Mouse (Mus musculus) embryonic facial prominence, embryonic 15.5 days (tissue): Measurements from ENCODE around the gene Cdk14. TPM values are rescaled to one million over a fixed set of nuclear protein-coding genes. Genes with fewer than 3 reads are reported as not detected.

ENCODE experiments used
- ATAC-seq: fragments of 200-750 bp; cut with Nextera tagmentation; 2 replicates; pipeline ENCODE4 v1.8.0; 2017; ENCODE audit warnings: low read depth, moderate TSS enrichment; ENCODE audit not compliant: insufficient number of reproducible peaks, low FRiP score, low TSS enrichment
- H3K27ac ChIP-seq: fragments of 300-500 bp; sonication (generic); replicated peaks from 2 replicates; pipeline ENCODE4 v1.5.1; 2015; ENCODE audit warnings: mild to moderate bottlenecking, inconsistent platforms
- H3K27me3 ChIP-seq: fragments of 300-500 bp; sonication (generic); 2 replicates; pipeline ENCODE4 v1.6.1; 2015; ENCODE audit warnings: inconsistent platforms
- H3K36me3 ChIP-seq: fragments of 300-500 bp; sonication (generic); 2 replicates; pipeline ENCODE4 v1.6.1; 2015; ENCODE audit warnings: mild to moderate bottlenecking, inconsistent platforms
- H3K4me1 ChIP-seq: fragments of 300-500 bp; sonication (generic); 2 replicates; pipeline ENCODE4 v1.6.1; 2015; ENCODE audit warnings: inconsistent platforms
- H3K4me2 ChIP-seq: fragments of 300-500 bp; sonication (generic); replicated peaks from 2 replicates; pipeline ENCODE4 v1.6.1; 2015; ENCODE audit warnings: mild to moderate bottlenecking, inconsistent platforms
- H3K4me3 ChIP-seq: fragments of 300-500 bp; sonication (generic); replicated peaks from 2 replicates; pipeline ENCODE4 v1.5.1; 2015; ENCODE audit warnings: mild to moderate bottlenecking, inconsistent platforms
- H3K9ac ChIP-seq: fragments of 300-500 bp; sonication (generic); 2 replicates; pipeline ENCODE4 v1.6.1; 2015; ENCODE audit warnings: inconsistent platforms
- H3K9me3 ChIP-seq: fragments of 300-500 bp; sonication (generic); replicated peaks from 2 replicates; pipeline ENCODE4 v1.6.1; 2016; ENCODE audit warnings: inconsistent platforms
- WGBS: fragments of 180-500 bp; shearing (Covaris S2); methylation state at CpG from one replicate; pipeline ENCODE4 v1.1.7; 2015; 5-methylcytosine and 5-hydroxymethylcytosine counted together
- polyA plus RNA-seq: library from polyadenylated mRNA; unstranded; fragments of >200 nt; fragmentation: Nextera tagmentation; extraction: Ambion mirVana; gene quantifications from 2 replicates; pipeline ENCODE4 v1.2.1, GENCODE M21; 2015

Gene Cdk14
- polyA plus RNA-seq, 1 experiment from 2014 or later, result 24.5 TPM

DNA sequence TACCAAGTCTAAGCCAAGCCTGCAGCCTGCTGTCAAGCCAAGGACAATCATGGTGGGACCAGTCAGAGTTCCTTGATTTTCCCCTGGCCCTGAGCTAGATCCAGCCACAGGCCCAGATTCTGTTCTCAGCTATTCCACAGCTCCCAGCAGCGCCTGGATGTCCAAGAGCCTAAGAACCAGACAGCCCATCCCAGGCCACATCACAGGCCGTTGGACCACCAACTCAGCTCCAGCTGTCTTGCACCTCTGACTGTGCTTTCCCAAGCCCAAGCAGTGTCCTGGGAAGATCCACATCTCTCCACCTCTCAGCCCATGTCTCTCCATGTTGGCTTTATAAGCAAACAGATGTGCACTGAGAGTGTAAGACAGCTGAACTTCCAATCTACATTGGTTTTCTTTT is 114.8 kb downstream of the Cdk14 start:
- 87% methylated on average over 2 of the region's 2 CpGs for WGBS

DNA sequence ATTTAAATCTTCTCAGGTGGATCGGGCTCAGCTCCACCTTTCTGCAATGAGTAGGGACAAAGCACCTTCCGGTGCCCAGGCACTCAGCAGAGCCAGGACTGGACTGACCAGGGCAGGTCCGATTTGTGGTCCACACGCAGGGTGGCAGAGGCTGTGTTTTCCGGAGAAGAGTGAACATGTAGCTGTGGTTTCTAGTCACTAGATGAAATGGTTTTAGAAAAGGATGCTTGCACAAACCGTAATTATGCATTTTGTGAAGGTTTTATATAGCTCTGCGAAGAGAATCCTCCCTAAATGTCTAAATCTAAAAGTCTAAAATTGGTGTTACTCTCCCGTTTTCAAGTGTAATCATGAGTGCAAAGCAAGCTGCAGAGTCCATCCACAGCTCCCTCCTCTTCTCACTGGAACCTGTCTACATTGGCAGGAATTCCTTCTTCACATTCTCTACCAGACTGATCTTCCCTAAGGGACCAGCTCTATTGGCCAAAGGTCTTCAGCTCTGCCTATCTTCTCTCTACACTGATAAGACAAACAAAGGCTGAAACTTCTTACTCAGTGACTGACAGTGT is 116.9 kb downstream of the Cdk14 start:
- 89% methylated on average over 8 of the region's 8 CpGs for WGBS
- no peaks in the 10 kb centered on the region for H3K27me3 ChIP-seq
- no peaks in the 10 kb centered on the region for H3K4me1 ChIP-seq
- H3K4me2 ChIP-seq, result no peak overlapping the region
- no peak for ATAC-seq
- H3K27ac ChIP-seq, result no peak overlapping the region
- no peak overlapping the region for H3K4me3 ChIP-seq
- H3K9ac ChIP-seq, result no peak overlapping the region
- H3K36me3 ChIP-seq, result no peaks in the 10 kb centered on the region
- H3K9me3 ChIP-seq, result no peaks in the 10 kb centered on the region

More for the DNA sequence above, 114.8 kb downstream of the Cdk14 start:
- H3K36me3 ChIP-seq, result no peaks in the 10 kb centered on the region
- H3K4me1 ChIP-seq, result no peaks in the 10 kb centered on the region
- no peak overlapping the region for H3K4me3 ChIP-seq
- H3K9ac ChIP-seq, result no peak overlapping the region
- H3K27me3 ChIP-seq, result no peaks in the 10 kb centered on the region
- H3K27ac ChIP-seq, result no peak overlapping the region
- no peaks in the 10 kb centered on the region for H3K9me3 ChIP-seq
- no peak for ATAC-seq
- H3K4me2 ChIP-seq, result no peak overlapping the region

DNA sequence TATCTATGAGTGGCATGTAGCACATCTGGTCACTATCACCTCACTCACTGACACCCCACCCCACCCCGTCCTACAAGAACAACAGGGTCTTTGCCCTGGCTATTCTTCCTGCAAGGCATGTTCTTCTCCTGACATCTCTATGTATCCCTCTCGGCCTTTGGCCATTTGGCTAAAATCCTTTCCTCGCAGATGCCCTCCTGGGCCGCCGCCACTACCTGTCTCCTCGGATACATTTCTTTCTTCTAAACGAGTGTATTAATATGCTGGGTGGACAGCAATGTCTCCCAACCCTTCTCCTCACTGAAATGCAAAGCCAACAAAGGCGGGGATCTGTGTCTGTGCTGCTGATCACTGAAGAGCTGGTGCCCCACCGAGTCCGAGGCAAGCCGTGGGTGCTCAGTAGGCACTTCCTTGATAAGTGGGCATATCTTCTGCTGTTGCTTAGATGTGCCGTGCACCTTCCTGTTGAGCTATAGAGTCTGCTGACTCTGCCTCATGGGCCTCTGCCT is 118.5 kb downstream of the Cdk14 start:
- H3K36me3 ChIP-seq, result no peaks in the 10 kb centered on the region

DNA sequence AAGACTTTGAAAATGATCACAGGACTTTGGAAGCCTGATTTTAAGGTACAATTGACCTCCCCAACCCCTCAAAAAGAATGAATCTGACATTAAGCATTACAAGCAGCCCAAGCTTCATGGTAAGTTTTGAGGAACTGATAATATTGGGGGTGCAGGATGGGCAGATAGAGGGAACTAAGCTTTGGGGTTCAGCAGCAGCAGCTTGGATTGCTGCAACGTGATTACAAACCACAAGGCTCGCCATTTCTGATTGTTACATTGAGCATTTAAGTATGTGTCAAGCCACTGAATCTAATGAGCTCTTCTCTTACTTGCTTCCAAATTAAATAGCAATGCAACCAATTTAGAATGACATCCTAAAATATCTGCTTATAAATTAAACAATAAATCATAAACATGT is 119.1 kb downstream of the Cdk14 start:
- Histone ChIP-seq H3K27ac (no peak overlapping the region), H3K36me3 (no peaks in the 10 kb centered on the region), H3K4me3 (no peak overlapping the region), H3K4me1 (no peaks in the 10 kb centered on the region), H3K9ac (no peak overlapping the region), H3K9me3 (no peaks in the 10 kb centered on the region), H3K4me2 (no peak overlapping the region), H3K27me3 (no peaks in the 10 kb centered on the region)
- ATAC-seq, result no peak
- WGBS, result 68% methylated on average over 2 of the region's 2 CpGs

More for the DNA sequence above, 118.5 kb downstream of the Cdk14 start:
- 84% methylated on average over 12 of the region's 12 CpGs for WGBS
- H3K9me3 ChIP-seq, result no peaks in the 10 kb centered on the region
- H3K4me1 ChIP-seq, result no peaks in the 10 kb centered on the region
- no peak overlapping the region for H3K9ac ChIP-seq
- H3K27me3 ChIP-seq, result no peaks in the 10 kb centered on the region
- no peak overlapping the region for H3K4me3 ChIP-seq
- ATAC-seq, result no peak
- H3K27ac ChIP-seq, result no peak overlapping the region
- H3K4me2 ChIP-seq, result no peak overlapping the region

DNA sequence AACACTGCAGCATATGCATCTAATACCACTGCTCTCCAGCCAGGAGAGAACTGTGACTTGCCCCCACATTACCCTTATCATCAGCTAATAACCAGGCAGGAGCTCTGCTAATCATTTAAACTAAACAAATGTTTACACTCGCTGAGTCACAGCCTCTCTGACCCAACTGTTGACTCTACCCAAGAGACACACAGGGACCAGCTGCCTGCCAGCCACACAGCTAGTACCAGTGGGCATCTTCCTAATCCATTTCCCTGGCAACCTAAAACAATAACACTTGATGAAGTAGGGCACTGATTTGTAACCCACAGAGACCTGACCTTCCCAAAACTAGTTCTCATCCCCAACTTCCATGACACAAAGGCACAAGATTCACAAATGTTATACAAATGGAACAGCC is 119.8 kb downstream of the Cdk14 start:
- H3K4me2 ChIP-seq, result no peak overlapping the region
- no peak overlapping the region for H3K27ac ChIP-seq
- no peaks in the 10 kb centered on the region for H3K9me3 ChIP-seq
- H3K9ac ChIP-seq, result no peak overlapping the region
- H3K4me1 ChIP-seq, result no peaks in the 10 kb centered on the region
- H3K36me3 ChIP-seq, result no peaks in the 10 kb centered on the region
- no peak for ATAC-seq
- WGBS, result 68% methylated on average over 1 of the region's 1 CpGs
- H3K27me3 ChIP-seq, result no peaks in the 10 kb centered on the region
- no peak overlapping the region for H3K4me3 ChIP-seq

DNA sequence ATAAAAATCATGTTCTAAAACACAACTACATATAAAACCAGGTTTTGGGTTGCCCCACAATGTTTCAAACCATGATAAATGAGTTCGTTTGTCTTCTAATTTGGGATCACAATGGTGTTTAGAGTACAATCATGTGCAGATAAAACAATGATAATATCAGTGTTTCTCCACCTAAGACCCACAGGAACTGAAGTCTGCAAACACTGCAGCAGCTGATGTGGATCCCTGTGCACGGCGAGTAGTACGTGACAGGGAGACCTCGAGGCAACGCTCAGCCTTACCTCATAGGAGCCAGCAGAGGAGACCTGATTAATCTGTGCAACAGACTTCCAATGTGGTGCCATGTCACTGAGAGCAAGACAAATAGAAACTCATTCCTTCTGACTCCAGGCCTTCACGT is 122.9 kb downstream of the Cdk14 start:
- 82% methylated on average over 7 of the region's 7 CpGs for WGBS

DNA sequence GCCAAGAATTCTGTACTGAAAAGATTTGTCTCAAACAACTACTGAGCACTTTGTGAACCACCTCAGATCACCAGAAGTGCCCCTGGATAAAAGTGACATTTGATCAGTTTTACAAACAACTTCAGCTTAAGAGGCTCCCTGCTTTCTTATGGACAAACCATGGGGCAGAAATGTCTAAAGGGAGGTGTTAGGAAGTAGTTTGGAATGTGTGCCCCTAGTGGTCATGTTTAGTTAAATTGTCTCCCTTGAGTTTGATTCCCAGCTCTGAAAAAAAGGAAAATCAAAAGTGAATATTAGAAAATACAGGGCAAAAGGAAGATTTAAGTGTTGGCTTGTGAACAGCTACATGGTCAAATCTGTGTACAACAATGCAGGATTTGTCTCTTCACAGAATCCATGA is 123.3 kb downstream of the Cdk14 start:
- Histone ChIP-seq H3K4me3 (no peak overlapping the region), H3K4me1 (no peaks in the 10 kb centered on the region), H3K27ac (no peak overlapping the region), H3K9me3 (no peaks in the 10 kb centered on the region), H3K27me3 (no peaks in the 10 kb centered on the region), H3K36me3 (no peaks in the 10 kb centered on the region), H3K9ac (no peak overlapping the region), H3K4me2 (no peak overlapping the region)
- ATAC-seq, result no peak

More for the DNA sequence above, 122.9 kb downstream of the Cdk14 start:
- no peak overlapping the region for H3K9ac ChIP-seq
- H3K36me3 ChIP-seq, result no peaks in the 10 kb centered on the region
- no peak for ATAC-seq
- no peak overlapping the region for H3K4me3 ChIP-seq
- no peaks in the 10 kb centered on the region for H3K9me3 ChIP-seq
- no peaks in the 10 kb centered on the region for H3K4me1 ChIP-seq
- H3K27ac ChIP-seq, result no peak overlapping the region
- no peak overlapping the region for H3K4me2 ChIP-seq
- H3K27me3 ChIP-seq, result no peaks in the 10 kb centered on the region

DNA sequence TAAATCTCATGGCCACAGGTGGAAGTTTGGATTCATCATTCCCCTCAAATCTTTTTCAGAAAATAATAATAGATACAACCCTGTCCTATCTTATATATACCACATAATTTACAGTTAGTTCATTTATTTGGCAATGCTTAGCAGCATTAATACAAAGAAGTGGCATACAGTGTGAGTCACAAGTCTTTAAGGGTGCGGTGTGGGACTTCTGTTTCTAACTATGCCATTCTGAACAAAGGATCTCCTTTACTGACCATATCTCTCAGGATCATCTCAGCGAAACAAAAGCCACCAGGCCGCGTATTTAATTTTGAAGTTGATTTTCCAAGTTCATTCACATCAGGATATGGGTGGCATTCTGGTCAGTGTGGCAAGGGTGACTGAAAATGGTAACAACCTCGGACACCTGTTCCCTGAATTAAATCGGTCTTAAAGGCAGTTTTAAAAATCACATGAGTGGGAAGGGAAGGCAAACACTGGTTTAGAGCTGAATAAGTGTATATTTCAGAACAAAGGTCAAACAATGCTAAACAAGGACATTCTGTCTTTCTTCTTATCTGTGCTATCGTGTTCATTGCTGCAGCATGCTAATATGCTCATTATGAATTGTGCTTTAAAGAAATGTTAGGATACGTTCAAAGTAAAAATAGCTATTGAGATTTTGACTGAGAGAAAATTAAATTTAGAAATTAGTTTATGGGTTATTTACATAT is 127.1 kb downstream of the Cdk14 start:
- H3K4me1 ChIP-seq, result no peaks in the 10 kb centered on the region
- H3K4me2 ChIP-seq, result no peak overlapping the region
- no peak for ATAC-seq
- no peaks in the 10 kb centered on the region for H3K9me3 ChIP-seq
- WGBS, result 84% methylated on average over 8 of the region's 8 CpGs
- H3K27ac ChIP-seq, result no peak overlapping the region
- no peaks in the 10 kb centered on the region for H3K36me3 ChIP-seq
- no peak overlapping the region for H3K4me3 ChIP-seq
- H3K27me3 ChIP-seq, result no peaks in the 10 kb centered on the region
- no peak overlapping the region for H3K9ac ChIP-seq

DNA sequence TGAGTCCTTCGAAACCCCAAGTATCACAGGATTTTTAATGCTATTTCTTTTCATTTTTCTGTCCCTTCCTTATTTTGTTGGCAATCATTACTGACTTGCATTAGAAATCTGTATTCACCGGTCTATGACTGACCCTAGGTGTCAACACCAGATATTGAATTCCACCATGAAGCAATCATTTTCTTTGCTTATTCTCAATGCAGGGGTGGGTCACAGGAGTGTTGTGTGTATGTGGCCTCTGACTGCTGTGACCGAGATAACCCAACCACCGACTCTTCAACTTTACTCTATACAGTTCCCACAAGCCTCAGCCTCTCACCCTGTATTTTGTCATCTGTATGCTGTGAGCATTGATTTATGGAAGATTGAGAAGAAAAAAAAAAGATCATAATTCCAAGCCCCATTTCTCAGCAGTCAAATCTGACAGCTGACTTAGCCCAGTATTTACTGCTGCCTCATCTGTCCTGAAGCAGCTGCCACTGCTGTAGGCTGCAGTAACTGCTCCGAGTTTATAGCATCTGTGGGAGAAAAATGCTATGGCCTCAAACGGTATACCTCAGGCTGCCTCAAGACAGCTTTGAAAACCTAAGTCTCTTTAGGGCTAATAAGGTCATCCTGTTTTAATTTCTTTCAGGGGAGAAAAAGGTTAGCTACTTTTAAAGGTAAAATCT is 128.7 kb downstream of the Cdk14 start:
- Histone ChIP-seq H3K9ac (no peak overlapping the region), H3K27me3 (no peaks in the 10 kb centered on the region), H3K4me1 (no peaks in the 10 kb centered on the region), H3K4me3 (no peak overlapping the region), H3K36me3 (no peaks in the 10 kb centered on the region), H3K9me3 (no peaks in the 10 kb centered on the region), H3K27ac (no peak overlapping the region), H3K4me2 (no peak overlapping the region)
- ATAC-seq, result no peak
- WGBS, result 70% methylated on average over 6 of the region's 6 CpGs

DNA sequence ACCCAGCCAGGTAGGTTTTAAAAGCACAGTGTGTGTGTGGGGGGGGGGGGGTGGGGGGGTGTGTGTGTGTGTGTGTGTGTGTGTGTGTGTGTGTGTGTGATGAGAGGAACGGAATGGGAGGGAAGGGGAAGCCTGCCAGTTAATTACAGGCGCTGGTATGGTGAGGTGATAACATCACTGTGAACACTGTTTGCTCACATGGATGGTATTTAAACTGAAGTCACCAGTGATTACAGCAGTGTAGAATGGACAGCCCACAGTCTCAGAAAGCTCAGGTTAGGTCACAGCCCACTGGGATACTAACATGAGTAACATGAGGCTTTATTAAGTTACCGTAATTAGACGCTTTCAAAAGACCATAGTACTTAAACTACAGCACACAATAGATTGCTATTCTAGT is 129.4 kb downstream of the Cdk14 start:
- Histone ChIP-seq H3K4me2 (no peak overlapping the region), H3K9me3 (no peaks in the 10 kb centered on the region), H3K4me1 (no peaks in the 10 kb centered on the region), H3K27ac (no peak overlapping the region), H3K36me3 (no peaks in the 10 kb centered on the region), H3K27me3 (no peaks in the 10 kb centered on the region), H3K9ac (no peak overlapping the region), H3K4me3 (no peak overlapping the region)
- WGBS, result 60% methylated on average over 4 of the region's 4 CpGs
- ATAC-seq, result no peak

DNA sequence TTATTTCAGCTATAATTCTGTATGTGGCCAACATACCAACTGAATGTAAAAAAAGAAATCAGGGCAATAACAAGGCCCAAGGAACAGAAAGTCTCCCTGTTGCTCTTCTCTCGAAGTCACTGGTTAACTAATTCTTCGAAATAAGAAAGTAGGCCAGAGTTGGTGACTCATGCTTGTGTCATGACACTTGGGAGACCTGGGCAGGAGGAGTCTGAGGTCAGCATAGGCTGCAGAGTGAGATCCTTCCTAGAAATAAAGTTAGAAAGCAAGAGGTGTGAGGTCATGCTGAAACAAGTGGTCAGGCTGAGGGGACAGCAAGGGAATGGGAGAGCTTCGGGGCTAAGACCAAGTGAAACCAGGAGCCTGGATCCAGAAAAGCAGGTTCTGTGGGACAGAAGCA is 134.2 kb downstream of the Cdk14 start:
- Histone ChIP-seq H3K36me3 (no peaks in the 10 kb centered on the region), H3K4me2 (no peak overlapping the region), H3K4me3 (no peak overlapping the region), H3K9ac (no peak overlapping the region), H3K9me3 (no peaks in the 10 kb centered on the region), H3K27ac (no peak overlapping the region), H3K27me3 (no peaks in the 10 kb centered on the region), H3K4me1 (no peaks in the 10 kb centered on the region)
- ATAC-seq, result no peak
- WGBS, result 69% methylated on average over 3 of the region's 3 CpGs
